Mouse (Mus musculus) intestine, embryonic 14.5 days (tissue): ENCODE data around the gene Arrdc1. TPM values are rescaled to one million over a fixed set of nuclear protein-coding genes. Genes with fewer than 3 reads are reported as not detected.
A peak's percentile ranks its signal among the peaks of the same experiment; 100 is the strongest.
"Not testable (repeated sequence)": the region's sequence is repeated elsewhere in the genome, so short reads cannot be mapped to it uniquely, and the experiment has no call there.

ENCODE experiments used
- ATAC-seq: fragments of 200-750 bp; cut with Nextera tagmentation; replicated peaks from 2 replicates; pipeline ENCODE4 v1.8.0; 2017; ENCODE audit warnings: low read depth, moderate number of reproducible peaks, moderate TSS enrichment, moderate library complexity; ENCODE audit not compliant: low FRiP score, low TSS enrichment
- DNase-seq: peaks from one replicate; pipeline ENCODE4 v3.0.0-alpha.2; 2018; ENCODE audit warnings: low spot score
- H3K27ac ChIP-seq: fragments of 300-500 bp; sonication (generic); 2 replicates; pipeline ENCODE4 v1.5.1; 2014; ENCODE audit warnings: low read depth, mild to moderate bottlenecking, control low read depth
- H3K27me3 ChIP-seq: fragments of 300-500 bp; sonication (generic); replicated peaks from 2 replicates; pipeline ENCODE4 v1.6.1; 2014; ENCODE audit warnings: low read length, control low read depth; ENCODE audit not compliant: control insufficient read depth, insufficient read depth
- H3K36me3 ChIP-seq: fragments of 300-500 bp; sonication (generic); 2 replicates; pipeline ENCODE4 v1.6.1; 2014; ENCODE audit warnings: low read length, control low read depth; ENCODE audit not compliant: control insufficient read depth, insufficient read depth
- H3K4me1 ChIP-seq: fragments of 300-500 bp; sonication (generic); replicated peaks from 2 replicates; pipeline ENCODE4 v1.6.1; 2014; ENCODE audit warnings: low read length, control low read depth, mixed read lengths; ENCODE audit not compliant: control insufficient read depth, insufficient read depth
- H3K4me2 ChIP-seq: fragments of 300-500 bp; sonication (generic); 2 replicates; pipeline ENCODE4 v1.6.1; 2014; ENCODE audit warnings: low read length
- H3K4me3 ChIP-seq: fragments of 300-500 bp; sonication (generic); 2 replicates; pipeline ENCODE4 v1.5.1; 2014; ENCODE audit warnings: low read depth, low read length, control low read depth, mixed read lengths
- H3K9ac ChIP-seq: fragments of 300-500 bp; sonication (generic); 2 replicates; pipeline ENCODE4 v1.6.1; 2014; ENCODE audit warnings: mild to moderate bottlenecking, low read length
- H3K9me3 ChIP-seq: fragments of 300-500 bp; sonication (generic); 2 replicates; pipeline ENCODE4 v1.6.1; 2016; ENCODE audit warnings: low read length, control low read depth; ENCODE audit not compliant: control insufficient read depth
- WGBS: fragments of 180-500 bp; shearing (Covaris S2); extraction: QIAGEN DNeasy Blood & Tissue Kit; methylation state at CpG from one replicate; pipeline ENCODE4 v1.1.7; 2014; 5-methylcytosine and 5-hydroxymethylcytosine counted together
- polyA plus RNA-seq: library from polyadenylated mRNA; unstranded; fragments of >200 nt; fragmentation: Nextera tagmentation; extraction: Ambion mirVana; gene quantifications from 2 replicates; pipeline ENCODE4 v1.2.1, GENCODE M21; 2014

Arrdc1 gene
- 66.2 and 72.8 TPM in 2 replicates for polyA plus RNA-seq

GRCm38 (mm10) chr2:24935057-24935796, at the start of gene Arrdc1:
Gene Arrdc1 (minus strand): TSS chr2:24935252.
- no peaks in the 10 kb centered on the region for H3K27me3 ChIP-seq
- WGBS: under 1% methylated on average over 49 of the region's 49 CpGs
- DNase-seq: peak; percentile 96
- H3K9me3 ChIP-seq: no peaks in the 10 kb centered on the region
- H3K36me3 ChIP-seq: no peaks in the 10 kb centered on the region
- H3K27ac ChIP-seq: peak within 1 kb of the TSS; percentile 62
- H3K4me3 ChIP-seq: peak within 1 kb of the TSS; percentile 52
- H3K4me2 ChIP-seq: peak within 1 kb of the TSS; percentile 94
- H3K9ac ChIP-seq: peak within 1 kb of the TSS; percentile 58
- H3K4me1 ChIP-seq: no peaks in the 10 kb centered on the region; the same call in 1 of the 2 replicates
- ATAC-seq: peak; percentile 95

- H3K9ac ChIP-seq: no peak overlapping the region
- no peaks in the 10 kb centered on the region for H3K27me3 ChIP-seq
- ATAC-seq (no peak), DNase-seq (no peak)
- no peak overlapping the region for H3K4me2 ChIP-seq
- no peak overlapping the region for H3K27ac ChIP-seq
- peaks cover 13% of the 10 kb centered on the region for H3K36me3 ChIP-seq
- peaks cover 13% of the 10 kb centered on the region for H3K4me1 ChIP-seq
- no peaks in the 10 kb centered on the region for H3K9me3 ChIP-seq
- H3K4me3 ChIP-seq: no peak overlapping the region
- 93% methylated on average over 5 of the region's 5 CpGs for WGBS
Observed at GRCm38 (mm10) chr2:24976960-24977359, 41.9 kb upstream of the Arrdc1 start.

- WGBS: under 1% methylated on average over 16 of the region's 16 CpGs
- Histone ChIP-seq H3K4me2 (peak within 1 kb of the TSS; percentile 100), H3K27me3 (no peaks in the 10 kb centered on the region), H3K9ac (peak within 1 kb of the TSS; percentile 76), H3K9me3 (no peaks in the 10 kb centered on the region), H3K4me1 (peaks cover 13% of the 10 kb centered on the region), H3K27ac (peak within 1 kb of the TSS; percentile 91), H3K36me3 (peaks cover 25% of the 10 kb centered on the region), H3K4me3 (peak within 1 kb of the TSS; percentile 85)
- ATAC-seq: peak; percentile 66
- DNase-seq: peak; percentile 79
Observed at GRCm38 (mm10) chr2:24975704-24976297, 40.7 kb upstream of the Arrdc1 start, which contains the start of gene Pnpla7. Gene Pnpla7 (plus strand): TSS chr2:24976033.

- no peaks in the 10 kb centered on the region for H3K9me3 ChIP-seq
- no peaks in the 10 kb centered on the region for H3K27me3 ChIP-seq
- peak within 1 kb of the TSS; percentile 100 for H3K4me2 ChIP-seq
- peak within 1 kb of the TSS; percentile 91 for H3K27ac ChIP-seq
- ATAC-seq (peak; percentile 99), DNase-seq (peak; percentile 93)
- H3K4me1 ChIP-seq: peaks cover 13% of the 10 kb centered on the region
- WGBS: under 1% methylated on average over 64 of the region's 64 CpGs
- H3K36me3 ChIP-seq: peaks cover 32% of the 10 kb centered on the region
- peak within 1 kb of the TSS; percentile 76 for H3K9ac ChIP-seq
- H3K4me3 ChIP-seq: peak within 1 kb of the TSS; percentile 85
Observed at GRCm38 (mm10) chr2:24974906-24975703, 40.1 kb upstream of the Arrdc1 start, which contains the start of gene Mrpl41. Gene Mrpl41 (minus strand): TSS chr2:24975098.

GRCm38 (mm10) chr2:24974452-24974851, 39.4 kb upstream of the Arrdc1 start:
- not testable (repeated sequence) for ATAC-seq, H3K9me3 ChIP-seq, DNase-seq, H3K27me3 ChIP-seq
- peak overlapping the region; percentile 76 for H3K9ac ChIP-seq
- H3K4me2 ChIP-seq: peak overlapping the region; percentile 100
- H3K36me3 ChIP-seq: peaks cover 38% of the 10 kb centered on the region
- peak overlapping the region; percentile 85 for H3K4me3 ChIP-seq
- peaks cover 13% of the 10 kb centered on the region for H3K4me1 ChIP-seq
- WGBS: under 1% methylated on average over 17 of the region's 17 CpGs
- peak overlapping the region; percentile 91 for H3K27ac ChIP-seq

- H3K4me3 ChIP-seq: no peak overlapping the region
- H3K9me3 ChIP-seq: no peaks in the 10 kb centered on the region
- H3K9ac ChIP-seq: no peak overlapping the region
- H3K27me3 ChIP-seq: no peaks in the 10 kb centered on the region
- no peak overlapping the region for H3K27ac ChIP-seq
- H3K4me1 ChIP-seq: peaks cover 10% of the 10 kb centered on the region
- no peak for ATAC-seq
- DNase-seq: no peak
- 87% methylated on average over 4 of the region's 4 CpGs for WGBS
- no peak overlapping the region for H3K4me2 ChIP-seq
- peaks cover 68% of the 10 kb centered on the region for H3K36me3 ChIP-seq
Observed at GRCm38 (mm10) chr2:24970386-24970785, 35.3 kb upstream of the Arrdc1 start.

- Histone ChIP-seq H3K9me3 (no peaks in the 10 kb centered on the region), H3K4me2 (peak within 1 kb of the TSS; percentile 60), H3K9ac (peak within 1 kb of the TSS; percentile 80), H3K36me3 (peaks cover 60% of the 10 kb centered on the region), H3K27ac (no peak within 1 kb of the TSS), H3K27me3 (no peaks in the 10 kb centered on the region), H3K4me1 (0 out of 2 replicates have a peak, but pooled peaks cover 7% of the 10 kb centered on the region), H3K4me3 (peak within 1 kb of the TSS; percentile 75)
- 1% methylated on average over 28 of the region's 28 CpGs for WGBS
- ATAC-seq (peak; percentile 89), DNase-seq (peak; percentile 96)
Observed at GRCm38 (mm10) chr2:24962304-24963000, 27.4 kb upstream of the Arrdc1 start, which contains the start of gene Dph7. Gene Dph7 (plus strand): TSS chr2:24962400.

- peak; percentile 53 for DNase-seq
- H3K36me3 ChIP-seq: peaks cover 63% of the 10 kb centered on the region
- no peak overlapping the region for H3K9ac ChIP-seq
- 33% methylated on average over 3 of the region's 3 CpGs for WGBS
- no peak overlapping the region for H3K4me2 ChIP-seq
- ATAC-seq: no peak
- 0 out of 2 replicates have a peak, but pooled peaks cover 7% of the 10 kb centered on the region for H3K4me1 ChIP-seq
- H3K27ac ChIP-seq: no peak overlapping the region
- no peaks in the 10 kb centered on the region for H3K27me3 ChIP-seq
- no peaks in the 10 kb centered on the region for H3K9me3 ChIP-seq
- H3K4me3 ChIP-seq: no peak overlapping the region
Observed at GRCm38 (mm10) chr2:24960910-24961309, 25.9 kb upstream of the Arrdc1 start.
